Mouse (Mus musculus) layer of hippocampus, adult 2 months (tissue): ENCODE data around the gene Cflar. TPM values are rescaled to one million over a fixed set of nuclear protein-coding genes. Genes with fewer than 3 reads are reported as not detected.
"Not testable (repeated sequence)": the region's sequence is repeated elsewhere in the genome, so short reads cannot be mapped to it uniquely, and the experiment has no call there.

Experiments
- DNase-seq, 2 experiments: peaks; one replicate each; pipeline ENCODE4 v3.0.0; 2022; ENCODE audit warnings: low spot score in 2 of 2
- H3K27ac ChIP-seq: fragments of 200-600 bp; 2 replicates; pipeline ENCODE4 v1.8.1; 2022
- H3K4me3 ChIP-seq: fragments of 200-600 bp; 2 replicates; pipeline ENCODE4 v1.8.1; 2022; ENCODE audit warnings: mild to moderate bottlenecking
- CTCF ChIP-seq: fragments of 200-600 bp; conservative IDR thresholded peaks from 2 replicates; pipeline ENCODE4 v1.8.1; 2022; ENCODE audit warnings: antibody characterized with exemption, mild to moderate bottlenecking, moderate library complexity
- total RNA-seq, 2 experiments: library from RNA; stranded (reverse); gene quantifications; 2 replicates each; pipeline ENCODE4 v1.2.3; 2021

Gene Cflar
- total RNA-seq, 2 experiments from 2014 or later = 32.9 to 35.2 TPM

DNA sequence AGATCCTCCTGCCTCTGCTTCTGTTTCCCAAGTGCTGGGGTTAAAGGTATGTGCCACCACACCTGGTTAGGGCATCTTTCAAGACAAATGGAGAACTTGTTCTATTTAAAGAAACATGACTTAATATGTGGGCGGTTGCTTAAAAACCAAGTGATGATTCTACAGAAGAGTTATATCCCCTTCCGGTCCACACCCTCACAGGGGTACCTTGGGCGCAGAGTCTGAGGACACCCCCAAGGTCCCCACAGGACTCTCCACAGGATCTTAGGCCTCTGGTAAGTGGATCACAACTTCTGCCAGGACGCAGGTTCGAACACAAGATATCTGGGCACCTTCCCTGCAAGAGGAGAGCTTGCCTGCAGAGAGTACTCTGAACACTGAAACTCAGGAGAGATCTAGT lies 64.1 kb downstream of the Cflar start:
- H3K27ac ChIP-seq = no peak overlapping the region
- no peak for TF ChIP-seq CTCF
- no peak overlapping the region for H3K4me3 ChIP-seq
- DNase-seq = no peak

GRCm38 (mm10) chr1:58777583-58777982 lies 66.3 kb downstream of the Cflar start:
- DNase-seq = no peak

DNA sequence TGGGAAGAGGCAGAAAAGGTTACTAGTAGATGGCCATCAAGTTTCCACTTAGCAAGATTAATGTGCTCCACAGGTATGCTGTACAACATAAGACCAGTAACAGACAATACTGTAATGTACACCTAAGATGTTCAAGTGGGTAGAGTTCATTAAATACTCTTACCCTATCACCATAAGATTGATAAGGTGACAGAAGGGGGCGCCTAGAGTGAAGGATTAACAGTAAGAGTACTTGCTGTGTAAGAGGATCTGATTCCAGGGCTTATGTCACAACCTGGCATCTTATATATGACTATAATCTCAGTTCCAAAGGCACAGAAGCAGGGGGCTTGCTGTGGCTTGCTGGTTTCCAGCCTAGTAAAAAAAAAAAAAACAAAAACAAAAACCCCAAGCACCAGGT lies 66.9 kb downstream of the Cflar start:
- no peak overlapping the region for H3K4me3 ChIP-seq
- TF ChIP-seq CTCF = peak; percentile 29
- no peak for DNase-seq
- H3K27ac ChIP-seq = no peak overlapping the region

More at GRCm38 (mm10) chr1:58777583-58777982, 66.3 kb downstream of the Cflar start:
- H3K27ac ChIP-seq = no peak overlapping the region
- no peak for TF ChIP-seq CTCF
- no peak overlapping the region for H3K4me3 ChIP-seq

- TF ChIP-seq CTCF = no peak
- H3K4me3 ChIP-seq = no peak overlapping the region
- DNase-seq = no peak
Measured at GRCm38 (mm10) chr1:58786276-58786675, 75.0 kb downstream of the Cflar start.

GRCm38 (mm10) chr1:58788410-58788809 lies 77.1 kb downstream of the Cflar start:
- no peak for TF ChIP-seq CTCF
- DNase-seq = no peak
- no peak overlapping the region for H3K27ac ChIP-seq
- H3K4me3 ChIP-seq = no peak overlapping the region

More at GRCm38 (mm10) chr1:58786276-58786675, 75.0 kb downstream of the Cflar start:
- H3K27ac ChIP-seq = no peak overlapping the region

DNA sequence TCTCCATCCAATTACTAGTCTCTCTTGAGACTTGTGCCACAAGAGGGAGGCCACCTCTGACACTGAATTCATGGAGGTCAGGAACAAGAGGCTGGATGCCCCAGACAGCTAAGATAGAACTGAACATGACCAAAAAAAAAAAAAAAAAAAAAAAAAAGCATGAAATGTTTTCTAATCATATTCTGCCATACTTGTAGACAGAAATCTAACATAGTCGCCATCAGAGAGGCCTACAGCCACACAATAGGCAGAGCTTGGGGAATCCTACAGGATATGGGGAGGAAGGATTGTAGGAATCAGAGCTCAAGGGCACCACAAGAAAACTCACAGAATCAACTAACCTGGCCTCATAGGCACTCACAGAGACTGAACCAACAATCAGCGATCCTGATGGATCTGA lies 83.4 kb downstream of the Cflar start:
- TF ChIP-seq CTCF = no peak
- DNase-seq = no peak
- Histone ChIP-seq H3K27ac (no peak overlapping the region), H3K4me3 (no peak overlapping the region)

- H3K4me3 ChIP-seq = peak within 1 kb of the TSS; percentile 54
- H3K27ac ChIP-seq = peak within 1 kb of the TSS; percentile 72
- TF ChIP-seq CTCF = no peak
- DNase-seq = no peak
Measured at GRCm38 (mm10) chr1:58795291-58796058, 84.2 kb downstream of the Cflar start, which contains the start of gene Casp8. Gene Casp8 (plus strand): TSS chr1:58795374.

- H3K27ac ChIP-seq = peak overlapping the region; percentile 72
- peak overlapping the region; percentile 54 for H3K4me3 ChIP-seq
- no peak for DNase-seq
- no peak for TF ChIP-seq CTCF
Measured at GRCm38 (mm10) chr1:58796059-58796363, 84.7 kb downstream of the Cflar start.

DNA sequence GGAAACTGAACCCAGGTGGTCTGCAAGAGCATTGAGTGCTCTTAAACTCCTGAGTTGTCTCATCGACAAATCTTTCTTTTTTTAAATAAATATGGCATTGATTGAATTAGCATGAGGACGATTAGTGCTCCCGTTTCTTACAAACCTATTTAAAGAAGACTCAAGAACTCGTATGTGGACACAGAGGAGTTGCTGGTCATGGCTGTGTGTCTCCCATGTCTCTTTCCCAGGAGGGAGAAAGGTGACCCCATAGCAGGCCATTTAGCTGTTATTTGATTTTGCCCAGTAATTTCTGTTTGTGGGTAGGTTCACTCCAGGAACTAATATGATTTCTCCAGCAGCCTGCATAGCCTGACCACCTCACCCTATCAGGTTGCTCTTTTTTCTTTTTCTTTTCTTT lies 85.5 kb downstream of the Cflar start:
- Histone ChIP-seq H3K27ac (no peak overlapping the region), H3K4me3 (no peak overlapping the region)
- no peak for TF ChIP-seq CTCF
- DNase-seq = no peak

DNA sequence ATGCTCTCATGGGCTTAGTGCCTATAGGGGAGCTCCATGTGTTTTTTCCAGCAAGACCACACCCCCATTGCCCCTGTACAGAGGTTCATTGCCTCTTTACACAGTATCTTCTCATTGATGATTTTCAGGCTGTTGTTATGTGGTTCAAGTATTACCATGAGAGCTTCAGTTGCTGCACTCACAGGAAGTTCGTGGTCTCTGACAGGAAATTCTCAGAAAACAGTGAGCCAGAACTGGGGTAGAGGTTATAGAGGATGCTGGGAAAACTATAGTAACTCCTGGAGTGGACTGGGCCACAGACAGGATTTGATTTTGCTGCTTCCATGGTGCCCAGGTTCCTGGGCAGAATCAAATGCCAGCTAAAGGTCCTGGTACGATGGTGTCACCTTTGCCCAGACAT lies 86.1 kb downstream of the Cflar start:
- no peak overlapping the region for H3K27ac ChIP-seq
- no peak for DNase-seq
- TF ChIP-seq CTCF = no peak
- H3K4me3 ChIP-seq = no peak overlapping the region

DNA sequence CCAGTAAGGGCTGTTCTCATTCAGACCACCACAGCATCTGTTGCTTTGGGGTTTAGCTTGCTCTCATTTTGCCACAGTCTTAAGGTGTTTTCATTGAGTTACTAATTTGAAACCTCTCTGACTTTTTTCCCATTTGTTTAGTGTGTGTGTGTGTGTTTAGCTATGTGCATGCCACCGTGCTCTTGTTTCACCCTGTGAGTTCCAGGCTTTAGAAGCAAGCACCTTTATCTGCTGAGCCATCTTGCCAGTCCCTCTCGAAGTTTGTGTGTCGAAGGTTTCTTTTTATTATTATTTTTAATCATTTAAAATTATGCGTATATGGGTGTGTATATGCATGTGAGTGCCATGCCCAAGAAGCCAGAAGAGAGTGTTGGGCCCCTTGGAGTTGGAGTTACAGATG lies 87.6 kb downstream of the Cflar start:
- TF ChIP-seq CTCF = no peak
- H3K27ac ChIP-seq = no peak overlapping the region
- DNase-seq = no peak
- H3K4me3 ChIP-seq = no peak overlapping the region

DNA sequence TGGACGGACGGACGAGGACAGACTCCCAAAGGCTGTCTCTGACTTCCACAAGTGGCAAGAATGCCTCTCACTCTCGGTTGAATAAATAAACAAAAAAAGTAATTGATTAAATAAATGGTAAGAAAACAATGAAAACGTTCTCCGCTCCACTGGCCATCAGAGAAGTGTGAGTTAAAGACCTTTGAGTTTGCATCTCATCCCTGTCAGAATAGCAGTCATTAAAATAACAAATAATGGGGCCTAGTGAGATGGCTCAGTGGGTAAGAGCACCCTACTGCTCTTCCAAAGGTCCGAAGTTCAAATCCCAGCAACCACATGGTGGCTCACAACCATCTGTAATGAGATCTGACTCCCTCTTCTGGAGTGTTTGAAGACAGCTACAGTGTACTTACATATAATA lies 89.3 kb downstream of the Cflar start:
- DNase-seq, H3K4me3 ChIP-seq, H3K27ac ChIP-seq: not testable (repeated sequence)

DNA sequence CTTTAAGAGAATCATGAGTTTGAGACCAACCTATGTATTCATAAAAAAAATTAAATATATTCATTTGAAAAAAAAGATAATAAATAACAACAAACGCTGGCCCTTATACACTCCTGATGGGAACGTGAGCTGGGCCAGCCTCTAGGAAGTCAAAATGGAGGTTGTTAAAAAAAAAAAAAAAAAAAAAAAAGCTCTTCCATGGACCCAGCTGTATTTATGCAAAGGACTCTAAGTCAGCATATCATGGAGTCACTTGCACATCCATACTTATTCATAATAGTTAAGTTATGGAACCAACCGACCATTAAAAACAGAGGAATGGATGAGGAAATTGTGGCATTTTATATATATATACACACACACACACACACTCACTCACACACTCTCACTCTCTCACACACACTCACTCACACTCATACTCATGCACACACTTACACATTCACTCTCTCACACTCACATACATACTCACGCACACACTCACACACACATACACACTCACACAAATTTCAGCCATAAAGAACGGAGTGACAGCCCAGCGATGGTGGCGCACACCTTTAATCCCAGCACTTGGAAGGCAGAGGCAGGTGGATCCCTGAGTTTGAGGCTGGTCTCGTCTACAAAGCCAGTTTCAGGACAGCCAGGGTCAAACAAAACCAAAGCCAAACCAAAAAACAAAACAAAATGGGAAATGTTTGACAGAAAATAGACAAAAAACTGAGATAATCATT lies 90.4 kb downstream of the Cflar start:
- DNase-seq = no peak
- Histone ChIP-seq H3K4me3 (no peak overlapping the region; the same call in 1 of the 2 replicates), H3K27ac (peak overlapping the region; percentile 44; the same call in 1 of the 2 replicates)
- TF ChIP-seq CTCF = no peak
